Mouse (Mus musculus) layer of hippocampus, postnatal 14 days (tissue): ENCODE data around the gene Cmtm2b. TPM values are rescaled to one million over a fixed set of nuclear protein-coding genes. Genes with fewer than 3 reads are reported as not detected.
A peak's percentile ranks its signal among the peaks of the same experiment; 100 is the strongest.

Experiments used
- DNase-seq, 2 experiments: peaks; one replicate each; pipeline ENCODE4 v3.0.0; 2021 to 2022; ENCODE audit warnings: low spot score in 2 of 2, mixed read lengths in 1 of 2
- total RNA-seq, 2 experiments: library from RNA; stranded (reverse); gene quantifications; 2 replicates each; pipeline ENCODE4 v1.2.3; 2021

Gene Cmtm2b
- total RNA-seq, 2 experiments from 2014 or later = not detected

GRCm38 (mm10) chr8:104341678-104342077, 19.6 kb downstream of the Cmtm2b start:
- DNase-seq = no peak

DNA sequence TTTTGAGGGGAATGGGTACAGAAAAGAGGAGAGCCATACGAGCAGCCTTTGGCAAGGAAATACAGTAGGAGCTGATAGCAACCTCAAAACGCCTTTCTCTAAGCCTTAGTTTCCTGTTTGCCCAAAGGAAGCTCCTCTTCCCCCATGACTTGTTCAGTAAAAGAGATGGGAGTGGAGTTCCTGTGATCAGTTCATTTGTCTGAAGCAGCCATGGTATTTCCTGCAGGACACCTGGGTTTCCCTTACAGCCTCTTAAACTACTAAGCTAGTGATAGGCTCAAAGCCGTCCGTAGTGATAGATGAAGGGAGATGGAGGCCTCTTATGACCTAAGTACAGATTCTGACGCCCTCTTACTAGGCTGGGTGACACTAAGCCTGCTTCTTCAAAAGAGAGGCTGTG, 20.4 kb downstream of the Cmtm2b start:
- DNase-seq = no peak

GRCm38 (mm10) chr8:104343957-104344356, 21.9 kb downstream of the Cmtm2b start:
- DNase-seq = peak; percentile 81

GRCm38 (mm10) chr8:104344622-104345021, 22.6 kb downstream of the Cmtm2b start:
- DNase-seq = no peak

DNA sequence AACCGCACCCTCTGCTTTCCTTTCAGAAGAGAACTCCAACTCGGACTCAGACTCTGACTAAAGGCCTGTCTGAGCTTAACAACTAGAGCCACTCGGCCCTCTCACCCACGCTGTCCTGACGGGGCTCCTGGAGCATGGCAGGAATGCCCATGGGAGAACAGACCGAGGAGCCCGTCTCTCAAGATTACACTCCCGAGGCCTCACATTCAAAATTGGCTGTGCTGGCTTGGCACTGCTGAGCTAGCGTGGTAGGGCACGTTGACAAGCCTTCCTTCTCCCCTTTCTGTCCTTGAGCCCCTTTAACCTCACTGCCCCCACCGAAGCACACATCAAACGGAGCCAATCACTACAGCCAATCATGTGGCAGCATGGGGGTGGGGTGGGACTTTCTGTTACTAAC, 24.7 kb downstream of the Cmtm2b start:
- no peak for DNase-seq

GRCm38 (mm10) chr8:104348971-104349370, 26.9 kb downstream of the Cmtm2b start:
- DNase-seq = no peak

DNA sequence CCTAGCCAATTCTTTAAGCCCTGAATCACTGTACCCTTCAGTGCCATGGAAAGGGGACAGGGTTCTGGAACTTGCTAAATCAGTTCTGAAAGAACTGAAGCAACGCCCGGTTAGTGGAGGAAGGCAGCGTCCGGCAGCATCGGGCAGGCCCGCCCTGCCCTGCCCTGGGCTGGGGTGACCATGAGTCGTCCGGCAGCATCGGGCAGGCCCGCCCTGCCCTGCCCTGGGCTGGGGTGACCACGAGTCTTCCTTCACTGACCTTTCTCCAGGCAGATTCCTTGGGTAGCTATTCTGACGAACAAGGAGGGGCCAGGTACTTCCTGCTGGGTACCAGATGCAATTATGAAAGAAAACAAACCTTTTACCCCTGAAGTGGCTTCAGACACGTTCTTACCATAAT, 28.0 kb downstream of the Cmtm2b start:
- DNase-seq = no peak

DNA sequence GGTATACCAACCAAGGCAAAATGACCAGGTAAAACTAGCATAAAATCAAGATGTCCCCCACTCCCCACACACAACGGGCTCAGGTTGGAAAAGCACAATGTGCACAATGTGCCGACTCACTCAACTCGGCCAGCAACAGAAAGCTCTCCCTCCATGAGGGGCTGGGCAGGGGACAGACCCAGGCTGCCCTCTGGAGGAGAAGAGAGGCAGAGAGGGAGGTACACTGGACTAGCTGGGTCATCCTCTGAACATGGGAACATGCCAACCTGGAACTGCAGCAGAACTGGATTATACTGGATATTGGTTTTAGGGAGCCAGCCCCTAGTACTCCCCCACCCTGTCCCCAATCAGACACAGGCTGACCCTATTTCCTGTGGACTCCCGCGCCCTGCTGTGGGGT, 31.2 kb downstream of the Cmtm2b start:
- DNase-seq = no peak

DNA sequence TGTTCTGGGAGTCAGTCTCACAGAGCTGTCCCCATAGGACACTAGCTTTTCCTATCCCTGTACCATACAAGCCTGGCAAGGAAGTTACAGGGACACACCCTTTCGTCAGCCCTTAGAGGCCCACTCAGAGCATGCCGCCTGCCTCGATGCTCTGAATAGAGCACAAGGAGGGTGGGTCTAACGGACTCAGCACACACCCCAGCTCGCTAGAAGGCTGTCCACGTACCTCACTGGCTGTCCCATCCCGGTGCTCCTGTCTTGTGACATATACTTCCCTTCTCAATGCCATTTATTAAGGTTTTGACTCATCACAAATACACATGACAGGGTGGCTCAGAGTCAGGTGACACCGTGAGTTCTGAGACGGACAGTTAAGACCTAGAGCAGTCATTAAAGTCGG, 32.5 kb downstream of the Cmtm2b start:
- DNase-seq = no peak

DNA sequence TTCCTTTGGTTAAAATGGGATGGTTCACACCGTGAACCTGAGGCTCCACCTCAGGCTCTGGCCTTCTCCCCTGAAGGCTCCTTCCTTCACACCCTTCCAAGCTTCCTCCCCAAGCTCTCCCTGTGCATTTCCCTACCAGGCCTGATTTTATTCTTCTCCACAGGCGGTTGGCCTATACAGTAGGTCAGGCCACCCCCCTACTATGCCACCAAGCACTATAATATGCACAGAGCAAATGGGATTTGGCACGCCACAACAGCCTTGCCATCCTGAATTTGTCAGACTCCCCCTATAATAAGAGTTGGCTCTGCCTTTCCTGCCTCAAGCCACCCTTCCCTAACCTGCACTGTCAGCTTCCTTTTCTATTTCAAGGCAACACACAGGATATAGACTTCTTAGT, 36.6 kb downstream of the Cmtm2b start:
- no peak for DNase-seq

- no peak for DNase-seq
Observed at GRCm38 (mm10) chr8:104359778-104360456, 37.9 kb downstream of the Cmtm2b start.

- no peak for DNase-seq
Observed at GRCm38 (mm10) chr8:104365695-104366094, 43.7 kb downstream of the Cmtm2b start.

GRCm38 (mm10) chr8:104367398-104367797, 45.4 kb downstream of the Cmtm2b start:
- no peak for DNase-seq

- DNase-seq = no peak
Observed at GRCm38 (mm10) chr8:104369591-104369990, 47.6 kb downstream of the Cmtm2b start.

GRCm38 (mm10) chr8:104370071-104370470, 48.0 kb downstream of the Cmtm2b start:
- DNase-seq = peak in 1 of 2 experiments; percentile 38

DNA sequence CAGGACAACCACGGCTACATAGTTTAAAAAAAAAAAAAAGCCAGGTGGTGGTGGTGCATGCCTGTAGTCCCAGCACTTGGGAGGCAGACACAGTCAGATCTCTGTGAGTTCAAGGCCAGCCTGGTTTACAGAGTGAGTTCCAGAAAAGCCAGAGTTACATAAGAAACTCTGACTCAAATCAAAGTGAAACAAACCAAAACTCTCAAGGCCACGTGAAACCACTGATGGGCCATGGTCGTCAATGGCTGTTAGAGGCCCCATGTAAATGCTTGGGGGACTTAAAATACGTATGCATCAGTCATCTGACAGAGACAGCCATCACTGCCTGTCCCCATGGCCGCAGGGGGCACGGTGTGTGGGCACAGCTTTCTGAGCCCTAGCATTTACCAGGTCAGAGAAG, 49.1 kb downstream of the Cmtm2b start:
- DNase-seq = no peak

GRCm38 (mm10) chr8:104373779-104374178, 51.7 kb downstream of the Cmtm2b start:
- no peak for DNase-seq

DNA sequence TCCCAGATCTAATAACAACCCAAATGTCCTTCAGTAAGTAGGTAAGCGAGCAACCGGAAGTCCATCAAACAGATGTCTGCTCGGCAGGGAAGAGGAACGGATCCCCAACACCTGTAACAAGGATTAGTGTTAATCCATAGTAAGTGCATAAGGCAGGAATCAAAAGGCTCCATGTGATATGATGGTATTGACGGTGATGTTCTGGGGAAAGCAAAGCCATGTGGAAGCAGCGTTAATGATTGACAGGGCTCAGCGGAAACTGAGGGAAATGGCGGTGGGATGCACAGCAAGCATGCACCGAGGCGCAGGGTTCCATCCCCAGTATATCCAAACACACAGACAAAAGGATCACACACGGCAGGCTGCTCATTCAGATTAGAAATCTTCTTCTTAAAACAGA, 52.2 kb downstream of the Cmtm2b start:
- DNase-seq = no peak

GRCm38 (mm10) chr8:104374864-104375846, 53.1 kb downstream of the Cmtm2b start:
- DNase-seq = no peak

DNA sequence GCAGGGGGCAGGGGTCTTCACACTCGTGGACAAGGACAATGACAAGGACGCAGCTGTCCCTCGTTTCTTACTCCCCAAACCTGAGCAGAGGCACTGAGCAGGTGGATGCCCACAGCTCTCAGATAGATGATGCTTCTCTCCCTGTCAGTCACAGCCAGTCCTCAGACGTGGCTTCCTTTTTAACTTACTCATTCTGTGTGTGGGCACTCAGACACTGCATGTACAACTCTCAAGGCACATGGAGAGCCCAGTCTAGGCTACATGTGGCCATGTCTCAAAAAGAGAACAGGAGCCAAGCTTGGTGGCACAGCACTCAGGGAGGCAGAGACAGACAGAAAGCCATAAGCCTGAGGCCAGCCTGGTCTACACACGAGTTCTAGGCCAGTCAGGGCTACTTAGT, 53.9 kb downstream of the Cmtm2b start:
- no peak for DNase-seq

DNA sequence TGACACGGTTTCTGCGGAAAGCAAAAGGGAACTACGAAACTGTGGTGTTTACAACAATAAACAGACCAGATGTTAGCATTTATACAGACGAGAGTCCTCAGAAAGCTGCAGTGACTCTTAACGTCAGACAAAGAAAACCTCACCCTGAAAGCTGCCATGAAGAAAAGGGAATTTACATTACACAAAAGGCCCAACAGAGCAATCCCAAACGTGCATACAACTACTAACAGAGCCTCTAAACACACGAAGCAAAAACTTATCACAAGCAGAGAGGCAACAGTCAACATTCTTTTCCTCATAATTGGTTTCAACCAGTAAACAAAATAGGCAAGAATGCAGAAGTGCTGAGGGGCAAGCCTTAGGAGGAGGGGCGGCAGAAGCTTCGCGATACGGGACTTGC, 54.6 kb downstream of the Cmtm2b start:
- DNase-seq = no peak

DNA sequence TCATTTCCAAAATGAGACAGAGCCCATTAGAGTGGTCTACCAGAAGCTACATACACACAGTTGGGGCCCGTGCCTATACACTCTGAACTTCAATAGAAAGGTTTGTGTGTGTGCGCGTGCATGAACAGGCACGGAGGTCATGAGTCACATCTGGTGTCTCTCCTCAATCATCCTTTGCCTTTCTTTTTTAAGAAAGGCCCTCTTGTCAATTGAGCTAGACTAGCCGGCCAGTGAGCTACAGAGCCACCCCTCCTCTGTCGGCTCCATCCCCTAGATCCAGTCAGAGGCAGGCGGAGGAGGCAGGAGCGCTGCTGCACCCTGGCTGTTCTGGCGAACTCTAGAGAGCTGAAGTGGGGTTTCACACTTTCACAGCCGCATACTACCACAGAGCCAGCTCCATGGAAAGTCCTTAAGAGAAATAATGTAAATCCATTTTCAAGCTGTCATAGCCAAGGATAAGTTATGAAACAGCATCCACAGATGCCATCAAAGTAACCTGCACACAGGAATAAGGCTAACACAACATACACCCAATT, 57.3 kb downstream of the Cmtm2b start:
- no peak for DNase-seq
